Mouse (Mus musculus): ENCODE measurements around the gene Pgpep1. TPM values are rescaled to one million over a fixed set of nuclear protein-coding genes. Genes with fewer than 3 reads are reported as not detected.

Gene Pgpep1
- polyA plus RNA-seq, 1 experiment, result 30.2 TPM

GRCm38 (mm10) chr8:70677451-70678080 is 17.4 kb upstream of the Pgpep1 start:
- H3K9ac ChIP-seq (ENCODE audit: low read depth, poor library complexity, severe bottlenecking), result no peak overlapping the region
- TF ChIP-seq POLR2A (IDR thresholded peaks at IDR 0.05; ENCODE audit: insufficient read depth, low read length) (no peak), CTCF (IDR thresholded peaks at IDR 0.05; ENCODE audit: low read depth, low read length) (no peak), EP300 (IDR thresholded peaks at IDR 0.05; ENCODE audit: insufficient read depth, low read depth, low read length) (no peak)
- H3K4me3 ChIP-seq (ENCODE audit: low read depth, low read length), result no peak overlapping the region
- H3K4me1 ChIP-seq (ENCODE audit: control insufficient read depth, insufficient read depth, low read length), result peaks cover 4% of the 10 kb centered on the region
- H3K27ac ChIP-seq (ENCODE audit: insufficient read depth, low read length), result 0 out of 2 replicates have a peak overlapping the region, but pooled peaks have one; percentile 19
- no peaks in the 10 kb centered on the region for H3K9me3 ChIP-seq (replicated peaks; ENCODE audit: control insufficient read depth, insufficient read depth, low read length, poor library complexity, severe bottlenecking)
- peaks cover 20% of the 10 kb centered on the region; the same call in 1 of the 2 replicates for H3K36me3 ChIP-seq (ENCODE audit: control insufficient read depth, insufficient read depth, low read length, poor library complexity, severe bottlenecking)
- no peaks in the 10 kb centered on the region for H3K27me3 ChIP-seq (ENCODE audit: control insufficient read depth, insufficient read depth, low read length, poor library complexity, severe bottlenecking)

- Histone ChIP-seq H3K4me3 (ENCODE audit: low read depth, low read length) (no peak overlapping the region), H3K9me3 (replicated peaks; ENCODE audit: control insufficient read depth, insufficient read depth, low read length, poor library complexity, severe bottlenecking) (no peaks in the 10 kb centered on the region), H3K27me3 (ENCODE audit: control insufficient read depth, insufficient read depth, low read length, poor library complexity, severe bottlenecking) (no peaks in the 10 kb centered on the region), H3K27ac (ENCODE audit: insufficient read depth, low read length) (peak overlapping the region; percentile 95), H3K36me3 (ENCODE audit: control insufficient read depth, insufficient read depth, low read length, poor library complexity, severe bottlenecking) (peaks cover 20% of the 10 kb centered on the region; the same call in 1 of the 2 replicates), H3K9ac (ENCODE audit: low read depth, poor library complexity, severe bottlenecking) (peak overlapping the region; percentile 81), H3K4me1 (ENCODE audit: control insufficient read depth, insufficient read depth, low read length) (peaks cover 7% of the 10 kb centered on the region)
- TF ChIP-seq EP300 (IDR thresholded peaks at IDR 0.05; ENCODE audit: insufficient read depth, low read depth, low read length), result no peak
- no peak for TF ChIP-seq POLR2A (IDR thresholded peaks at IDR 0.05; ENCODE audit: insufficient read depth, low read length)
- TF ChIP-seq CTCF (IDR thresholded peaks at IDR 0.05; ENCODE audit: low read depth, low read length), result no peak
Observed at GRCm38 (mm10) chr8:70675336-70675735, 15.1 kb upstream of the Pgpep1 start.

- peak overlapping the region; percentile 78 for H3K4me3 ChIP-seq (ENCODE audit: low read depth, low read length)
- peak overlapping the region; percentile 95 for H3K27ac ChIP-seq (ENCODE audit: insufficient read depth, low read length)
- H3K4me1 ChIP-seq (ENCODE audit: control insufficient read depth, insufficient read depth, low read length), result peaks cover 6% of the 10 kb centered on the region
- peaks cover 19% of the 10 kb centered on the region; the same call in 1 of the 2 replicates for H3K36me3 ChIP-seq (ENCODE audit: control insufficient read depth, insufficient read depth, low read length, poor library complexity, severe bottlenecking)
- H3K27me3 ChIP-seq (ENCODE audit: control insufficient read depth, insufficient read depth, low read length, poor library complexity, severe bottlenecking), result no peaks in the 10 kb centered on the region
- H3K9me3 ChIP-seq (replicated peaks; ENCODE audit: control insufficient read depth, insufficient read depth, low read length, poor library complexity, severe bottlenecking), result no peaks in the 10 kb centered on the region
- TF ChIP-seq EP300 (IDR thresholded peaks at IDR 0.05; ENCODE audit: insufficient read depth, low read depth, low read length) (no peak), CTCF (IDR thresholded peaks at IDR 0.05; ENCODE audit: low read depth, low read length) (no peak), POLR2A (IDR thresholded peaks at IDR 0.05; ENCODE audit: insufficient read depth, low read length) (no peak)
- peak overlapping the region; percentile 81 for H3K9ac ChIP-seq (ENCODE audit: low read depth, poor library complexity, severe bottlenecking)
Observed at GRCm38 (mm10) chr8:70674716-70675115, 14.5 kb upstream of the Pgpep1 start.

GRCm38 (mm10) chr8:70674109-70674508 is 13.9 kb upstream of the Pgpep1 start:
- Histone ChIP-seq H3K27ac (ENCODE audit: insufficient read depth, low read length) (peak overlapping the region; percentile 95), H3K4me1 (ENCODE audit: control insufficient read depth, insufficient read depth, low read length) (peaks cover 3% of the 10 kb centered on the region), H3K4me3 (ENCODE audit: low read depth, low read length) (peak overlapping the region; percentile 78), H3K9me3 (replicated peaks; ENCODE audit: control insufficient read depth, insufficient read depth, low read length, poor library complexity, severe bottlenecking) (no peaks in the 10 kb centered on the region), H3K9ac (ENCODE audit: low read depth, poor library complexity, severe bottlenecking) (peak overlapping the region; percentile 81), H3K27me3 (ENCODE audit: control insufficient read depth, insufficient read depth, low read length, poor library complexity, severe bottlenecking) (no peaks in the 10 kb centered on the region), H3K36me3 (ENCODE audit: control insufficient read depth, insufficient read depth, low read length, poor library complexity, severe bottlenecking) (peaks cover 13% of the 10 kb centered on the region; the same call in 1 of the 2 replicates)
- no peak for TF ChIP-seq POLR2A (IDR thresholded peaks at IDR 0.05; ENCODE audit: insufficient read depth, low read length)
- 0 out of 2 replicates have a peak, but pooled peaks have one; percentile 8 for TF ChIP-seq EP300 (IDR thresholded peaks at IDR 0.05; ENCODE audit: insufficient read depth, low read depth, low read length)
- TF ChIP-seq CTCF (IDR thresholded peaks at IDR 0.05; ENCODE audit: low read depth, low read length), result no peak

GRCm38 (mm10) chr8:70673079-70673856 is 13.1 kb upstream of the Pgpep1 start, which contains the start of gene Lsm4:
TSS of gene Lsm4 (plus strand) at chr8:70673248.
- Histone ChIP-seq H3K27ac (ENCODE audit: insufficient read depth, low read length) (peak within 1 kb of the TSS; percentile 95), H3K4me3 (ENCODE audit: low read depth, low read length) (peak within 1 kb of the TSS; percentile 78), H3K4me1 (ENCODE audit: control insufficient read depth, insufficient read depth, low read length) (peaks cover 3% of the 10 kb centered on the region), H3K27me3 (ENCODE audit: control insufficient read depth, insufficient read depth, low read length, poor library complexity, severe bottlenecking) (no peaks in the 10 kb centered on the region), H3K9ac (ENCODE audit: low read depth, poor library complexity, severe bottlenecking) (peak within 1 kb of the TSS; percentile 81), H3K9me3 (replicated peaks; ENCODE audit: control insufficient read depth, insufficient read depth, low read length, poor library complexity, severe bottlenecking) (no peaks in the 10 kb centered on the region), H3K36me3 (ENCODE audit: control insufficient read depth, insufficient read depth, low read length, poor library complexity, severe bottlenecking) (peaks cover 5% of the 10 kb centered on the region; the same call in 1 of the 2 replicates)
- TF ChIP-seq EP300 (IDR thresholded peaks at IDR 0.05; ENCODE audit: insufficient read depth, low read depth, low read length) (0 out of 2 replicates have a peak, but pooled peaks have one; percentile 35), POLR2A (IDR thresholded peaks at IDR 0.05; ENCODE audit: insufficient read depth, low read length) (peak; percentile 91), CTCF (IDR thresholded peaks at IDR 0.05; ENCODE audit: low read depth, low read length) (peak; percentile 72)

Data from ES-Bruce4 (cell line).